Mouse (Mus musculus) embryonic facial prominence, embryonic 14.5 days (tissue): ENCODE results near the gene Ifnar2. TPM values are rescaled to one million over a fixed set of nuclear protein-coding genes. Genes with fewer than 3 reads are reported as not detected.
A peak's percentile ranks its signal among the peaks of the same experiment; 100 is the strongest.

Experiments used
- ATAC-seq: fragments of 200-750 bp; cut with Nextera tagmentation; 2 replicates; pipeline ENCODE4 v1.8.0; 2017; ENCODE audit warnings: low read depth, moderate number of reproducible peaks, moderate TSS enrichment
- DNase-seq: peaks from one replicate; pipeline ENCODE4 v3.0.0-alpha.2; 2015; ENCODE audit warnings: low spot score
- H3K27ac ChIP-seq: fragments of 300-500 bp; sonication (generic); replicated peaks from 2 replicates; pipeline ENCODE4 v1.5.1; 2014; ENCODE audit warnings: low read depth, mild to moderate bottlenecking, low read length, moderate library complexity
- H3K27me3 ChIP-seq: fragments of 300-500 bp; sonication (generic); replicated peaks from 2 replicates; pipeline ENCODE4 v1.6.1; 2014; ENCODE audit warnings: low read length; ENCODE audit not compliant: control insufficient read depth, insufficient read depth
- H3K36me3 ChIP-seq: fragments of 300-500 bp; sonication (generic); 2 replicates; pipeline ENCODE4 v1.6.1; 2014; ENCODE audit warnings: low read length, mixed read lengths; ENCODE audit not compliant: control insufficient read depth, insufficient read depth
- H3K4me1 ChIP-seq: fragments of 300-500 bp; sonication (generic); 2 replicates; pipeline ENCODE4 v1.6.1; 2014; ENCODE audit warnings: antibody characterized with exemption, low read length; ENCODE audit not compliant: control insufficient read depth, insufficient read depth
- H3K4me2 ChIP-seq: fragments of 300-500 bp; sonication (generic); 2 replicates; pipeline ENCODE4 v1.6.1; 2014; ENCODE audit warnings: low read depth, mild to moderate bottlenecking, low read length, moderate library complexity, mixed read lengths
- H3K4me3 ChIP-seq: fragments of 300-500 bp; sonication (generic); 2 replicates; pipeline ENCODE4 v1.5.1; 2014; ENCODE audit warnings: low read depth, mild to moderate bottlenecking, low read length
- H3K9ac ChIP-seq: fragments of 300-500 bp; sonication (generic); 2 replicates; pipeline ENCODE4 v1.6.1; 2014; ENCODE audit warnings: low read depth, mild to moderate bottlenecking, low read length, moderate library complexity, mixed read lengths
- H3K9me3 ChIP-seq: fragments of 300-500 bp; sonication (generic); 2 replicates; pipeline ENCODE4 v1.6.1; 2016; ENCODE audit warnings: low read length; ENCODE audit not compliant: control insufficient read depth
- WGBS: fragments of 180-500 bp; shearing (Covaris S2); extraction: QIAGEN DNeasy Blood & Tissue Kit; methylation state at CpG from one replicate; pipeline ENCODE4 v1.1.7; 2014; 5-methylcytosine and 5-hydroxymethylcytosine counted together
- polyA plus RNA-seq: library from polyadenylated mRNA; unstranded; fragments of >200 nt; fragmentation: Nextera tagmentation; extraction: Ambion mirVana; gene quantifications from 2 replicates; pipeline ENCODE4 v1.2.1, GENCODE M21; 2014

The Ifnar2 gene
- polyA plus RNA-seq, 1 experiment from 2014 or later = 67.7 TPM

DNA sequence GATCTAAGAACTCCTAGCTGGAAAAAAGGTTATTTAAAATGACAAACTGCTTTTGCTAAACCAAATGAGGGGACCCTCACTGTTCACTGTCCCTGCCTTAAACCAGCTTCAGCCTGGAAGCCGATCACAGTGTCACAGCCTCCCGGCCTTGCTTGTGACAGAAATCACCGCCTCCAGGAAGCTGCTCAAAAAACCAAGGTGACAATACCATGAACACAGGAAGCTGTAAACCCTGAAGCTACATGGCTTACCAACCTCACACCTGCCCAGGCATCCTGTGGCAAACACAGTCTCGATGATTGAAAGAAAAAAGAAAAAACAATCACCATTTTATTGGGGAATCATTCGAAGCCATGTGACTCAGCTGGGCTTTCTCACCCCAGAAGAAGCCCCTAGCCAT, 73.0 kb downstream of the Ifnar2 start:
- Histone ChIP-seq H3K36me3 (no peaks in the 10 kb centered on the region), H3K4me3 (no peak overlapping the region), H3K9ac (no peak overlapping the region), H3K9me3 (no peaks in the 10 kb centered on the region), H3K27ac (no peak overlapping the region), H3K4me2 (no peak overlapping the region), H3K27me3 (no peaks in the 10 kb centered on the region), H3K4me1 (peaks cover 8% of the 10 kb centered on the region; the same call in 1 of the 2 replicates)
- DNase-seq (no peak), ATAC-seq (no peak)
- WGBS = 79% methylated on average over 5 of the region's 5 CpGs

DNA sequence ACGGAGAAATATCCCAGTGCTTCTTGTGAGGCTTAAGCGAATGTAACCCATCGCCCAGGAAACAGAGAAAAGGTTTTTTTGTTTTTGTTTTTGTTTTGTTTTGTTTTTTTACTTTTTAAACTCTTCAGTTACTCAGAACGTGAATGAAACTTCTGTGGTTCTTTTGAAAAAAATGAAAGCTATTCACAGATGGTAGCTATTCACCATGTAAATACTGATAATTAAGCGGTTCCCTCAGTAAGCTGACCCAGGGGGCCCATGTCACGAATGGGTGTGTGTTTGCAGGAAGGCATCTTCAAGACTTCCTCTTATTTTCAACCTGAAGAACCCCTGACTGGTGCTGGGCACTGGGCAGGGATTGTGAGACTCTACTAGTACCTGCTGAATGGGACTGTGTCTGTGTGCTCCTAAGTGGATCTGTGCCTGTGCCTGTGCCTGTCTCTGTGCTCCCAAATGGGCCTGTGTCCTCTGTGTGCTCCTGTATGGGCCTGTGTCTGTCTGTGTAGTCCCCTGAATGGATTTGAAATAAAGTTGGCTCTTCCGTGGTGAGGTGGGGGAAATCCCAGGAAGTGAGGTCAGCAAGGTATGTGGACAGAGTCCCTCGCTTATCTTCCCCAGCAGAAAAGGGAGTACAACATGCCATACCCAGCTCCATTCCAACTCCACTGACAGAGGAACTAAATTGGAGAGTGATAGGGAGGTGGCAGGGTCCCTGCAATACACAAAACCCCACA, 74.4 kb downstream of the Ifnar2 start:
- ATAC-seq (no peak), DNase-seq (no peak)
- Histone ChIP-seq H3K4me2 (no peak overlapping the region), H3K4me3 (no peak overlapping the region), H3K9me3 (no peaks in the 10 kb centered on the region), H3K9ac (no peak overlapping the region), H3K27me3 (no peaks in the 10 kb centered on the region), H3K27ac (peak overlapping the region; percentile 29; the same call in 1 of the 2 replicates), H3K36me3 (no peaks in the 10 kb centered on the region), H3K4me1 (0 out of 2 replicates have a peak, but pooled peaks cover 8% of the 10 kb centered on the region)
- 55% methylated on average over 8 of the region's 8 CpGs for WGBS

DNA sequence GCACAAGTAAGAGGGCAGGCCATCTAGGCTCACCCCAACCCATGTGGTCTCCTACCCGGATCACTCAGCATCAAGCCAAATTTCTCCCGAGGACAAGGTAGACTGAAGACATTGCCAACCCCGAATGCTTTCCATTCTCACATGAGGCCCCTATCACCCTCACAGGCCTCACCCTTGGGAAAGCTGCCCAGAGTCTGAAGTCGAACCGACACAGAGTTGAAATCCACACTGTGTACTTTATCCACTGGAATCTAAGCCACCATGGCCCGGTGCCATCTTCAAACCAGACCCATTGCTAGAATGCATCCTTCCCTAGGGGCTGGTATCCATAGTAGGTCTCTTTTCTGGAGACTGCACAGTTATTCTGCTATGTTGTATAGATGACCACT, 74.9 kb downstream of the Ifnar2 start:
- Histone ChIP-seq H3K4me1 (0 out of 2 replicates have a peak, but pooled peaks cover 8% of the 10 kb centered on the region), H3K27ac (no peak overlapping the region), H3K4me3 (no peak overlapping the region), H3K9ac (no peak overlapping the region), H3K27me3 (no peaks in the 10 kb centered on the region), H3K9me3 (no peaks in the 10 kb centered on the region), H3K36me3 (no peaks in the 10 kb centered on the region), H3K4me2 (no peak overlapping the region)
- ATAC-seq (peak; percentile 79), DNase-seq (peak; percentile 64)
- 67% methylated on average over 6 of the region's 6 CpGs for WGBS

DNA sequence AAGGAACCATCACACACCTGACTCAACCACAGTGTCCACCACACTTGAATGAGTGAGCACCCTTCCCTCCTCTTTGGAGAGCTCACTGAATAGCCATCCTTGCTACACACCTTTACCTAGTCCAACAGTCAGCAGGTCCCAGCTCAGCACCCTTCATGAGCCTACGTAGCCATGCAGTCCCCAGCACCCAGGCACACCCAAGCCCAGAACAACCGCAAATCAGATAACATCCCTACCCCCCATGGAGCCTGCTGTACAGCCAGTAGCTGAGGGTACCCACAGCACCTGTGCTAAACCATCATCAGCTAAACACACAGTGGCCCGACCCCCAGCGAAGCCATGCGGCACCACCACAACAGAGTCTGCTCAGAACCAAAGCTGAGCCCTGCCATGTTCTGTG, 75.5 kb downstream of the Ifnar2 start:
- Histone ChIP-seq H3K4me2 (no peak overlapping the region), H3K27me3 (no peaks in the 10 kb centered on the region), H3K27ac (no peak overlapping the region), H3K4me1 (0 out of 2 replicates have a peak, but pooled peaks cover 8% of the 10 kb centered on the region), H3K4me3 (no peak overlapping the region), H3K36me3 (no peaks in the 10 kb centered on the region), H3K9ac (no peak overlapping the region), H3K9me3 (no peaks in the 10 kb centered on the region)
- ATAC-seq (no peak), DNase-seq (no peak)
- WGBS = 92% methylated on average over 5 of the region's 5 CpGs

DNA sequence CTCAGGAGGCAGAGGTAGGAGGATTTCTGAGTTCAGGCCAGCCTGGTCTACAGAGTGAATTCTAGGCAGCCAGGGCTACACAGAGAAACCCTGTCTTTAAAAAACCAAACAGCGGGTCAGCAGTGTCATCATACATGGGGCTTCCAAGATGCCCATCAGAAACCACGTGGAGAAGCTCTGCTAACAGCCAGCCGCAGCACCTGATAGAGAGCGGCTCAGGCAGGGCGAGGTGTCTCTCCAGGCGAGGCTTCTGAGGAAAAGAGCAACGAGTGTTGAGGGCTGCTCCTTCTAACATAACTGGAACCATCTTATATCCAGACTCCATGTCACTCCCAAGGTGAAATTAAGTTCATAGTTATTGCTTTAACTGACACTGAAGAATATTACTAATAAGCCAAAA, 76.3 kb downstream of the Ifnar2 start:
- Histone ChIP-seq H3K36me3 (no peaks in the 10 kb centered on the region), H3K4me2 (no peak overlapping the region), H3K9me3 (no peaks in the 10 kb centered on the region), H3K27me3 (no peaks in the 10 kb centered on the region), H3K27ac (no peak overlapping the region), H3K4me1 (0 out of 2 replicates have a peak, but pooled peaks cover 8% of the 10 kb centered on the region), H3K9ac (no peak overlapping the region), H3K4me3 (no peak overlapping the region)
- 82% methylated on average over 7 of the region's 7 CpGs for WGBS
- DNase-seq (no peak), ATAC-seq (no peak)

DNA sequence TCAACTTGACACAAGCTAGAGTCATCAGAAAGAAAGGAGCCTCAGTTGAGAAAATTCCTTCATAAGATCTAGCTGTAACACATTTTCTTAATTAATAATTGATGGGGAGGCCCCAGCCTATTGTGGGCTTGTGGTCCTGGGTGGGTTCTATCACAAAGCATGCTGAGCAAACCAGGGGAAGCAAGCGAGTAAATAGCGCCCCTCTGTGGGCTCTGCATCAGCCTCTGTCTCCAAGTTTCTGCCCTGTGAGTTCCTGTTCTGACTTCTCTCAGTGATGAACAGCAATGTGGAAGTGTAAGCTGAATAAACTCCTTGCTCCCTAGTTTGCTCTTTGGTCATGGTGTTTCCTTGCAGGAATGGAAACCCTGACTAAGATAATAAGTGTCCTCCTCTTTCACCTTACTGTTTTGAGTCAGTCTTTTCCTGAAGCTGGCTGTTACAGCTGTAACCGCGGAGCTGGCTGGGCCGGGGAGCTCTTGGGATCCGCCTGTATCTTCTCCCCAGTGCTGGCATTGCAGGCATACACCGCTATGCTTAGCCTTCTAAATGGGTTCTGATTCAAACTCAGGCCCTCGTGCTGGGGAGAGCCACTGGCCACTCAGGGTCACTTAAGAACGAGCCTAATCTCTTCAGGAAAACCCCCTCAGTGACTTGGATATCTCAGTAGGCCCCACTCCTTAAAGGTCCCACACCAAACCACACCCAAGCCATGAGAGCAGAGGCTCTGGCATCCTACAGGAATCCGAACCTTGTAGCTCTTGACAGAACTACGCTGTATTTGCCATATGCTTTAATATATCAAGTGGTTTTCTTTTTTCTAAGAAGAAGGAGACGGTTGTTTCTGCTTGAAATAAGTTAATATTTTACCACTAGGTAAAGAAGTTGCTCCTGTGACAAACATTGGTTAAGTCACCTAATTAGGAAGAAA, 77.8 kb downstream of the Ifnar2 start:
- Histone ChIP-seq H3K4me2 (no peak overlapping the region), H3K4me3 (no peak overlapping the region), H3K27ac (no peak overlapping the region), H3K36me3 (no peaks in the 10 kb centered on the region), H3K4me1 (0 out of 2 replicates have a peak, but pooled peaks cover 8% of the 10 kb centered on the region), H3K27me3 (no peaks in the 10 kb centered on the region), H3K9ac (no peak overlapping the region), H3K9me3 (no peaks in the 10 kb centered on the region)
- ATAC-seq (no peak), DNase-seq (no peak)
- WGBS = 84% methylated on average over 12 of the region's 12 CpGs

DNA sequence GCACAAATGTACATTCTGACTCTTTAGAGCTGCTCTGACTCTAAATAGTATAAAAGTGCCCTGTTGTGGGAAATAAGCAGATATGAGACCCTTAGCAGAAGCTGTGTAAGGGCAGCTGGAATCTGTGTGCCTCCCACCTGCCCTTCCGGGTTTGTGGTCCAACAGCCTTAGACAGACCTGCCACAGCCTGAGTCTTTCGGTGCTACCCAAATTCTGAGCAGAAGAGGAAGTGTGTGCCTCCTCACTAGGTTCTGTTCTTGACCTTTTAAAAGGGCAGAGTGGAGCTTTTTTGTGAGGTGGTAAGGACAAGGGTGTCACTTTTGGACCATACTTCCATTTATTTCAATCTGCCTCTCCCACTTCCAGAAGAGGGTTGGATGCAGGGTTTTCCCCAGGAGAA, 79.4 kb downstream of the Ifnar2 start:
- H3K9me3 ChIP-seq = no peaks in the 10 kb centered on the region
- no peak overlapping the region for H3K4me2 ChIP-seq
- no peaks in the 10 kb centered on the region for H3K27me3 ChIP-seq
- no peak overlapping the region for H3K4me3 ChIP-seq
- no peak overlapping the region; the same call in 1 of the 2 replicates for H3K27ac ChIP-seq
- DNase-seq (no peak), ATAC-seq (no peak)
- WGBS = 89% methylated on average over 2 of the region's 2 CpGs
- no peaks in the 10 kb centered on the region for H3K36me3 ChIP-seq
- 0 out of 2 replicates have a peak, but pooled peaks cover 6% of the 10 kb centered on the region for H3K4me1 ChIP-seq
- no peak overlapping the region for H3K9ac ChIP-seq

DNA sequence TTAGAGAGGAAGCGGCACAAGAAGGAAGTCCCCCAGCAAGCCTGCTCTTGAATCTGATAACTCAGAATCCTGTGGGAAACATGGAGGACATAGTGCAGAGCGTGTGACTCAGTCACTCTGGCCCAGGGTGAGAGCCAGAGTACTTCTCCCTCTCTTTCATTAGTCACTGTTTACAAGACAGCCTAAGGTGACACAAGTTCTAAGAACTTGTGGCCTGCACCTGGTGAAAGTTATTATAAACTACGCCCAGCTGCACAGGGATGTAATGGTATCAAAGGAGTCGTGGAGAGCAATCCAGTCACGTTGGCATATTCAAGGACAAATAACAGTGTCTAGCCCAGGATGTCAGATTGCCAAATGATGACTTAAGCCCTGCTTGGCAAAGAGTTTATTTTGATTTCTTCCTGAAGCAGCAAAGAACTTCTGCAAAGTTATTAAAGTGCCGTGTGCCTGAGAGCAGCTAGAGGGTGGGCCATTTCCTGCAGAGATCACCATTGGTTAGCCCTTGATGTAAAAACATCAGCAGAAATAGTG, 79.8 kb downstream of the Ifnar2 start:
- no peak overlapping the region for H3K4me2 ChIP-seq
- no peaks in the 10 kb centered on the region for H3K27me3 ChIP-seq
- no peaks in the 10 kb centered on the region for H3K36me3 ChIP-seq
- DNase-seq (peak; percentile 59), ATAC-seq (peak; percentile 33; the same call in 1 of the 2 replicates)
- no peaks in the 10 kb centered on the region for H3K9me3 ChIP-seq
- 42% methylated on average over 6 of the region's 6 CpGs for WGBS
- 0 out of 2 replicates have a peak, but pooled peaks cover 1% of the 10 kb centered on the region for H3K4me1 ChIP-seq
- no peak overlapping the region; the same call in 1 of the 2 replicates for H3K27ac ChIP-seq
- no peak overlapping the region for H3K4me3 ChIP-seq
- no peak overlapping the region for H3K9ac ChIP-seq
